Mouse (Mus musculus) liver, postnatal 0 days (tissue): ENCODE data around the gene Polk.

Experiments
- CTCF ChIP-seq: sonication (generic); IDR thresholded peaks from 2 replicates; pipeline ENCODE4 v1.5.1; 2016; ENCODE audit warnings: antibody characterized with exemption, low read depth
- EP300 ChIP-seq: IDR thresholded peaks from 2 replicates; pipeline ENCODE4 v1.6.1; 2016; ENCODE audit warnings: antibody characterized with exemption, low read depth, mild to moderate bottlenecking

DNA sequence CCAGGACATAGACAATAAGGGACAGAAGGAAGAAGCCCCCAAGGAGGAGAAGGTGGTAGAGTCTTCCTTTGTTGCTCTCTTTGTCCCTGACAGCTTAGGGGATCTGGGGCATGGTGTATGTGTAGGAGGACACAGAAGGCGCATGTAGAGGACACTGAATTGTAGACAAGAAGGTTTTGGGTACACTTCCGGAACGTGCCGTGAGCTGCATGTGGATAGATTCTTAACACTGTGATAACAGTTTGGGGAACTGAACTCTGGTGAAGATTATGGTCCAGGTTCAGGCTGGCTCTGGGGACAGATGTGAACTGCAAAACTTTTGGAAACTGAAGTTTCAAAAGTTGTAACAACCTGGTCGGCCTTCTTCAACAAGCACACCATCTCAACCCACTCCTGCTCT lies 84.8 kb downstream of the Polk start:
- TF ChIP-seq CTCF (no peak), EP300 (no peak)
